ENCODE assay signal across 30 mouse cellular contexts in genomic region chr16:26440031-26440430, GRCm38 (mm10). TPM values are rescaled to one million over a fixed set of nuclear protein-coding genes. Genes with fewer than 3 reads are reported as not detected.
DNase-seq lines count a peak whose midpoint lies in the region.
"Had no signal": no experiment of that assay in that cellular context is flagged by ENCODE, and none has a peak within 500 bp of the region (broad histone marks: within the 10 kb centered on the region; RNA-seq: fewer than 3 reads in every experiment).

No protein-coding gene starts in this region.

- no peaks in the 10 kb centered on the region for H3K4me1 ChIP-seq in forebrain, embryonic 10.5 days
- no peaks in the 10 kb centered on the region for H3K4me1 ChIP-seq in hindbrain, embryonic 10.5 days (replicated peaks)
- H3K4me1 ChIP-seq: embryonic facial prominence, embryonic 10.5 days; hindbrain, embryonic 12.5 days; limb, embryonic 13.5 days; liver, embryonic 12.5 days; midbrain, embryonic 10.5 days had no signal

- H3K9me3 ChIP-seq in forebrain, embryonic 10.5 days = no peaks in the 10 kb centered on the region
- no peaks in the 10 kb centered on the region for H3K9me3 ChIP-seq in hindbrain, embryonic 10.5 days
- H3K9me3 ChIP-seq: embryonic facial prominence, embryonic 10.5 days; heart, embryonic 12.5 days; hindbrain, embryonic 12.5 days; limb, embryonic 13.5 days; liver, embryonic 12.5 days; midbrain, embryonic 10.5 days had no signal

- no peak overlapping the region for H3K4me3 ChIP-seq in forebrain, embryonic 10.5 days
- no peak overlapping the region for H3K4me3 ChIP-seq in hindbrain, embryonic 10.5 days
- H3K4me3 ChIP-seq: embryonic facial prominence, embryonic 10.5 days; heart, embryonic 12.5 days; hindbrain, embryonic 12.5 days; limb, embryonic 13.5 days; liver, embryonic 12.5 days; midbrain, embryonic 10.5 days; myocyte had no signal

- WGBS in forebrain, embryonic 10.5 days = 88% methylated on average over 3 of the region's 3 CpGs
- WGBS in hindbrain, embryonic 10.5 days = 83% methylated on average over 3 of the region's 3 CpGs

- H3K27me3 ChIP-seq in forebrain, embryonic 10.5 days (ENCODE audit: poor library complexity, severe bottlenecking) = no peaks in the 10 kb centered on the region
- no peaks in the 10 kb centered on the region for H3K27me3 ChIP-seq in hindbrain, embryonic 10.5 days (ENCODE audit: insufficient read depth, poor library complexity, severe bottlenecking)
- H3K27me3 ChIP-seq: heart, embryonic 12.5 days; hindbrain, embryonic 12.5 days; limb, embryonic 13.5 days; liver, embryonic 12.5 days had no signal

- DNase-seq in layer of hippocampus, adult 18-20 months (ENCODE audit: low spot score in 2 of 2) = peak; percentile 7 to 15
- no peak for DNase-seq in layer of hippocampus, postnatal 14 days (ENCODE audit: low spot score in 2 of 2)
- DNase-seq in right cerebral cortex, adult 2 months (ENCODE audit: low spot score in 2 of 2) = peak; percentile 31 to 40
- no peak for DNase-seq in right cerebral cortex, postnatal 4 days
- peak; percentile 73 for DNase-seq in brain, adult 2 months (ENCODE audit: low read depth, low spot score)
- DNase-seq in forebrain, embryonic 10.5 days (ENCODE audit: extremely low spot score, low spot score) = no peak
- no peak for DNase-seq in hindbrain, embryonic 10.5 days (ENCODE audit: low spot score)
- DNase-seq: adrenal gland, postnatal 25 days; cerebellum, adult 9-11 months; forebrain, postnatal 0 days; gastrocnemius, postnatal 10 days; heart, adult 11 months; heart, postnatal 10 days; kidney, postnatal 4 days; lung, adult 18-20 months; lung, postnatal 10 days; thymus, postnatal 25 days had no signal

- H3K36me3 ChIP-seq in forebrain, embryonic 10.5 days (replicated peaks) = no peaks in the 10 kb centered on the region
- no peaks in the 10 kb centered on the region for H3K36me3 ChIP-seq in hindbrain, embryonic 10.5 days
- H3K36me3 ChIP-seq: embryonic facial prominence, embryonic 10.5 days; heart, embryonic 12.5 days; hindbrain, embryonic 12.5 days; limb, embryonic 13.5 days; liver, embryonic 12.5 days; midbrain, embryonic 10.5 days had no signal

- no peak overlapping the region for H3K27ac ChIP-seq in forebrain, embryonic 10.5 days
- H3K27ac ChIP-seq in hindbrain, embryonic 10.5 days = no peak overlapping the region
- H3K27ac ChIP-seq: embryonic facial prominence, embryonic 10.5 days; hindbrain, embryonic 12.5 days; limb, embryonic 13.5 days; liver, embryonic 12.5 days; midbrain, embryonic 10.5 days had no signal

RNA-seq across cellular contexts. Expression of gene Cldn16, which starts 22.9 kb away (rescaled TPM):
- total RNA-seq in layer of hippocampus, adult 18-20 months (2021) = not detected
- total RNA-seq in layer of hippocampus, postnatal 14 days (2021) = not detected
- polyA plus RNA-seq in forebrain, embryonic 10.5 days (2016; fragmentation: Nextera tagmentation; extraction: Ambion mirVana) = not detected in 2 replicates
- polyA plus RNA-seq in hindbrain, embryonic 10.5 days (2016; fragmentation: Nextera tagmentation; extraction: Ambion mirVana) = not detected in 2 replicates
- total RNA-seq: adrenal gland, postnatal 25 days; common myeloid progenitor, adult 5-6 weeks; forebrain, postnatal 0 days; gastrocnemius, postnatal 10 days; heart, postnatal 10 days had no signal
- polyA plus RNA-seq: embryonic facial prominence, embryonic 10.5 days; forebrain, embryonic 11.5 days; forebrain, postnatal 0 days; heart, embryonic 12.5 days; hindbrain, embryonic 12.5 days; intestine, postnatal 0 days; limb, embryonic 13.5 days; liver, embryonic 12.5 days; midbrain, embryonic 10.5 days; midbrain, embryonic 16.5 days; myocyte; neural tube, embryonic 14.5 days; stomach, embryonic 14.5 days had no signal

Comparison
In these comparisons a context has a peak if more than half of its experiments do, and no peak if none do; other contexts are left out.
1. DNase-seq: peak in layer of hippocampus, adult 18-20 months (2 of 2), right cerebral cortex, adult 2 months (2 of 2) and brain, adult 2 months (single experiment); none in layer of hippocampus, postnatal 14 days (0 of 2), right cerebral cortex, postnatal 4 days (single experiment), forebrain, embryonic 10.5 days (single experiment) and hindbrain, embryonic 10.5 days (single experiment).